Mouse (Mus musculus): ENCODE data around the gene Adora1.

The Adora1 gene

DNA sequence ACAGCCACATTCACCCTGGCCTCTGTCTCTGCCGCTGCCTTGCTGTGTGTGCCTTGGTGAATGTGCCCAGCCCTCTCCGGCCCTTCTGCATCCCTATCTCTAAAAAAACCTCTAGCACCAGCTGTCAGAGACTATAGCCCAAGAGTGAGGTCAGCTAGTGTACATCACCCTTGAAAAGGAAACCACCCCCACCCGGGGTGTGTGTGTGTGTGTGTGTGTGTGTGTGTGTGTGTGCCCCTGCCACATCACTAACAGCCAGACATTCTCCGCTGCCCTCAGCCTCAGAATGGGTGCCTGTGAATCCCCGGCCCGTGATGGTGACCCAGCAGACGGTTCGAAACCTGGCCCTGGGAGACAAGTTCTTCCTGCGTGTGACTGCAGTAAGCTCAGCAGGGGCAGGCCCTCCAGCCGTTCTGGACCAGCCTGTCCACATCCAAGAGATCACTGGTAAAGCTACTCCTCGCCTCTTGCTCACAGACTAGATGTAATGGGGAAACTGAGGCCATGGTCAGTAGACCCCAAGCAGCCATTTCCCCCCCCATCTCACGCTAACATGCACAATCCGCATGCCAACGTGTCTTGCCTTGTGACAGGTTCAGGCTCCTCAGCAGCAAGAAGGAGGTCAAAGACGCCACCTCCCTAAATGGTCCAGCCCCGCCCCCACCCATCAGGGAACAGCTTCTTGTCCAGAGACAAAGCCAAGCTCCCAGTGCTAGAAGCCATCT lies 40.8 kb downstream of the Adora1 start:
- TF ChIP-seq GATA4 (IDR thresholded peaks at IDR 0.05; ENCODE audit: insufficient replicate concordance, low read length): no peak

DNA sequence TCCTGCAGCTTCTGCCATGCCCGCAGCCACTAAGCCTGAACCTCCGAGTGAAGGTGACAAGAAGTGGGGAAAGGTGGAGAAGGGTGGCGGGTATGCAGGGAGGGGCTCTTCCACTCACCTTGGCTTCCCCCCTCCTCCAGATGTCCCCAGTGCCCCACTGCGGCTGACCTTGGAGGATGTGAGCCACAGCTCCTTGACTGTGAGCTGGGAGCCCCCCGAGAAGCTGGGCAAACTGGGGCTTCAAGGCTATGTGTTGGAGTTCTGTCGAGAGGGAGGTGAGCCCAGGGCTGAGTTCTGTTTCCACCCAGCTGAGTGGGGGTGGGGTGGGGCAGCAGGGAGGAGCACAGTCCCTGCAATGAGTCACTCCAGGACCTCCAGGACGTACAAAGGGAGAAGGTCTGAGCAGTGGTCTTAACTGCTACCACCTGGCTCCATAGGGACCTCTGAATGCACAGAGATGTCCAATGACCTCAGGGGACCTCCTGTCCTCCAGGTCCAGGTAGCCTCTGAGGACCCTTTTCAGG lies 41.5 kb downstream of the Adora1 start:
- no peak for TF ChIP-seq GATA4 (IDR thresholded peaks at IDR 0.05; ENCODE audit: insufficient replicate concordance, low read length)

DNA sequence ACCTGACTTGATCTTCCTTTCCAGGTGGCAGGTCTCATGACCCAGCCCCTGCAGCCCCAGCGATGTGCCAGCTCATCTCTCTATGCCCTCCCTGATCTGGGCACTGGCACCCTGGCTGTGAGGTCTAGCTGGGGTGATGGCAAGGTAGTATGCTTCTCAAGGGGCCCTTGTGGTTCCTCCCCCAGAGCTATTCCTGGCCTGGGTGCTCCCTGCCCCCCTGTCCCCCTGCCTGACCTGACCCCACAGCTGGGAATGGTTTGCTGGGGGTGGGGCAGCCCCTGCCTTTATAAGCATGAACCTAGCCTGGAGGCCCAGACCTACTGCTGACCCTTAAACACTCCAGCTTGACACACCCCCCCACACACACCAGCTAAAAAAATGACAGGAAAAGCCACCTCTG lies 42.1 kb downstream of the Adora1 start, which contains the start of gene Mybph:
TSS of gene Mybph (plus strand) at position 323 of the 400 bp plus-strand sequence.
- TF ChIP-seq GATA4 (IDR thresholded peaks at IDR 0.05; ENCODE audit: insufficient replicate concordance, low read length): no peak

DNA sequence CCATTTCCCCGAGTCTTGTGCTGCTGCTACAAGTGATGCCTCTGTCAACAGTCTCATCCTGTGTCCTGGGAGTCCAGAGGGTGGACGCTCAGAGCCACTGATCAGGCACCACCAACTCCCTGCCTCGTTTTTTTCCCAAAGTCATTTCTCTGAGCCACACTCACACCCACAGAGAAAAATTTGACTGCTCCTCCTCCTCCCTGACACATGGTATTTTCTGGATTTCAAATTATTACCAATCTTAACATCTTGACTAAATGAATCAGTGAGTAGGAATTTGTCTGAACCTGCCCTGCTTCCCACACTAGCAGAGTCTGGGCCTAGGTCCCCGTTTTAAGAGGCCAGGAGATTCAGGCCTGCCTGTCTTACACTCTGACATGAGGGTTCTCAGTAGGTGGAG lies 43.2 kb downstream of the Adora1 start:
- TF ChIP-seq GATA4 (IDR thresholded peaks at IDR 0.05; ENCODE audit: insufficient replicate concordance, low read length): no peak

DNA sequence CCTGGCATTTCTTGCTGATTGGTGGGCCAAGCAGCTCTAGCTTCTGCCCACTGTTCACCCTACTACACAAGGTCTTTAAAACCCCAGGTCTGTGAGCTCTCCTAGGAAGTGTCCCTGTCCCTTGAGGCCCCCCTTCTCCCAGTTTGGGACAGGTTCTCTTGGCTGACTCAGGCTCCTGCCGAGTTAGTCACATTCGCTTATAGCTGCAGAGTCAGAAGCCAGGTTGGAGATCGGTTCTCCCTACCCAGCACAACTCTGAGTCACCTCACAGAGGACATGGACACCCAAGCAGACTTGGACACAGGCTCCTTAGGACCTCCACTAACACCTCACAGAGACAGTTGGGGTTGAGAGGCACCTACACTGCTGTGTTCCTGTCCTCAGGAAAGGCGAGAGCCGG lies 44.0 kb downstream of the Adora1 start:
- no peak for TF ChIP-seq GATA4 (IDR thresholded peaks at IDR 0.05; ENCODE audit: insufficient replicate concordance, low read length)

DNA sequence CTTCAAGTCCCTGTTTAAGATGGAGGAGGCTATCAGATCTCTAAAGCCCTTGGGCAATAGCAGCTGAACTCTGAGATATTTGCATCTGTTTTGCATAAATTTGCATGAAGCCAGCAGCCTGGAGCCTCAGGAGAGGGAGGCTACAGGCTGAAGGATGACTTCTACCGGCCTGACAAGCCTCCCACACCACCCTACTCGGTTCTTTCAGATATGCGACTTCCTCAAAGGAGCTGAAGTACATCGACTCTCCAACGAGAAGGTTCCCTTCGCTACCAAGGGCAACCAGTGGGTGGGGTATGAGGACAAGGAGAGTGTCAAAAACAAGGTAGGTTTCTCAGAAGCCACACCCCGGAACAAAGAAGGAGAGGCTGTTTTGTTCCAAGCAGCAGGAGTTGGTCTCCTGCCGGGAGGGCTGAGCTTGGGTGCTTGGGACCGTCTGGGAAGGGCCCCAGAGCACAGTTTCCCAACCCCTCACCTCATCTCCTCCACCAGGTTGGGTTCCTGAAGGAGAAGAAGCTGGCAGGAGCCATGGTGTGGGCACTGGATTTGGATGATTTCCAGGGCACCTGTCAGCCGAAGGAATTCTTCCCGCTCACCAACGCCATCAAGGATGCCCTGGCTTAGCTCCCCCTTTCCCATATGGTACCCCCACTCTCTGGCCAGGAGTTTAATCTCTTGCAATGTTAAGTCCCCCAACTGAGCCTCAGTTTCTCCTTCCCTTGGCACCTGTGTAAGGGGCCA lies 46.1 kb downstream of the Adora1 start:
- no peak for TF ChIP-seq GATA4 (IDR thresholded peaks at IDR 0.05; ENCODE audit: insufficient replicate concordance, low read length)

DNA sequence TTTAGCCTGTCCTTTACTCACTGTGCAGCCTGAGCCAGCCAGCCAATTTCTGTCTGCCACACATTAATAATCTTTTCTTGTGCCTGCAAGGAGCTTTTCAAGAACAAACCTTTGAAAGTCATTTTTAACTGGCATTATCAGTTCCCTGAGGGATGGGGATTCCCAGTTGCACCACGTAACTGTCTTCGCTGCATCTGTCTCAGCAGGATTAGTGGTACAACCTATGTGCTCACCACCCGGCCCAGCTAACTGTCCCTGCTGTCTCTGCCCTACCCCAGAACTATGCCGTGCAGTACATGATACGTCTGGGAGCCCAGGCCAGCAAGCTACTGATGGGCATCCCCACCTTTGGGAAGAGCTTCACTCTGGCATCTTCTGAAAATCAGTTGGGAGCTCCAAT lies 47.0 kb downstream of the Adora1 start:
- no peak for TF ChIP-seq GATA4 (IDR thresholded peaks at IDR 0.05; ENCODE audit: insufficient replicate concordance, low read length)

DNA sequence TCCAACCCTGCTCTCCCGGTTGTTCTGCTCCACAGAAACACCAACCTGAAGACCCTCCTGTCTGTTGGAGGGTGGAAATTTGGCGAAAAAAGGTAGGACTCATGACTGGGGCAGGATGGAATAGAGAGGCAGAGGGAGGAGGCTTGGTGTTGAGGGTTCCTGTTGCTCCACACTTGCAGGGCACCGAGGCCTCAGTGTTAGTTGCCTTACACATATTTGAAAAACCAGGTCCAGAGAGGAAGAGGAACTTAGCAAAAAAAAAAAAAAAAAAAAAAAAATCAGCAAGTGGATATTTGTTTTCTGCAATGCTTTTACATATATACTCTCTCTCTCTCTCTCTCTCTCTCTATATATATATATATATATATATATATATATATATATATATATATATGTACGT lies 51.1 kb downstream of the Adora1 start:
- no peak for TF ChIP-seq GATA4 (IDR thresholded peaks at IDR 0.05; ENCODE audit: insufficient replicate concordance, low read length)

DNA sequence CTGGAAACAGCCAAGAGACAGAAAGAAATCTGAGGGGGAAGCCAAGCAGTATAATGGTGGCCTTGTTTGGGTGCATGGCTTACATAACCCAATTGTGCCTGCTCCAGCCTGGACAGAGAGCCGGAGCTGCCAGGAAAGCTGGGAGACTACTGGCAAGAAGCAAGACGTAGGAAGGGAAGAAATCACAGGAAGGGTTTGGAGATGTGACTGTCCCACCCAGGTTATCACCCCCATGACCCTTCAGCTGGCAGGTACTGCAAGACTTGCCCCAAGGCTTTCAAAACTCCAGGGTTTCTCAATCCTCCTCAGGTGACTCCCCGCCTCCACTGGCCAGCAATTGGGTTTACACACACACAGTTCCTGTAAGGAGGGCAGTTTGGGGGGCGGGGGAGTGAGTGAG lies 53.2 kb downstream of the Adora1 start, which contains the start of gene Chil1:
TSS of gene Chil1 (plus strand) at position 152 of the 400 bp plus-strand sequence.
- no peak for TF ChIP-seq GATA4 (IDR thresholded peaks at IDR 0.05; ENCODE audit: insufficient replicate concordance, low read length)

DNA sequence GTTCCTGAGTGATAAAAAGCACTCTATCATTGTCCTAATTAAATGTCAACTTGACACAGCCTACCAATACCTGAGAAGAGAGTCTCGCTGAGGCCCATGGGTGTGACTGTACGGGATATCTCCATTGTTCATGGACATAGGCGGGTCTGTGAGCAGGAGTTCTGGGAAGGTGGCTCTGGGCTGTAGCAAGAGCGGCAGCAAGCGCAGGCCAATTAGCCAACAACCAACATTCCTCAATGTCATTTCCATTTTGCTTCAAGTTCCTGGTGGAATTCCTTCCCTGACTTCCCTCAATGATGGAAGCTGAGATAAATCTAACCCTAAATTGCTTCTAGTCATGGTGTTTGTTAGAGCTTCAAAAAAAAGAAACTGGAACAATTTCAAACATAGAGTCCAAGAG lies 57.3 kb downstream of the Adora1 start:
- TF ChIP-seq GATA4 (IDR thresholded peaks at IDR 0.05; ENCODE audit: insufficient replicate concordance, low read length): no peak

DNA sequence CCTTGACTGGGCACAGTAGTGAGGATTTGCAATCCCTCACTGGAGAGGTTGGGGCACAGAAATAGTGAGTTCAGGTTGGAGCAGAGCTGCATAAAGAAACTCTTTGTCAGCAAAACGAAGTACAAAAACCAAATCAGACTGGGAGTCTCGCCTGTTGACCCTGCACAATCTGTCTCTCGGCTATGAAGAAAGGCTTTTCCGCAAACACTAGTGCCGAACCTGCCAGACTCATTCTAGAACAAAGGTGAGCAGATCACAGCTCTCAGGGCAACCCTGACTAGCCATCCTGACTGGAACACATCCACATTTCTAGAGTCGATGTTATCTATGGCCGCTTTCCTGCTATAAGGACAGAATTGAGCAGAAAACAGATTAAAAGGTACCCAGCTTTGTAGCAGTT lies 62.1 kb downstream of the Adora1 start:
- 0 out of 2 replicates have a peak, but pooled peaks have one; percentile 7 for TF ChIP-seq GATA4 (IDR thresholded peaks at IDR 0.05; ENCODE audit: insufficient replicate concordance, low read length)

DNA sequence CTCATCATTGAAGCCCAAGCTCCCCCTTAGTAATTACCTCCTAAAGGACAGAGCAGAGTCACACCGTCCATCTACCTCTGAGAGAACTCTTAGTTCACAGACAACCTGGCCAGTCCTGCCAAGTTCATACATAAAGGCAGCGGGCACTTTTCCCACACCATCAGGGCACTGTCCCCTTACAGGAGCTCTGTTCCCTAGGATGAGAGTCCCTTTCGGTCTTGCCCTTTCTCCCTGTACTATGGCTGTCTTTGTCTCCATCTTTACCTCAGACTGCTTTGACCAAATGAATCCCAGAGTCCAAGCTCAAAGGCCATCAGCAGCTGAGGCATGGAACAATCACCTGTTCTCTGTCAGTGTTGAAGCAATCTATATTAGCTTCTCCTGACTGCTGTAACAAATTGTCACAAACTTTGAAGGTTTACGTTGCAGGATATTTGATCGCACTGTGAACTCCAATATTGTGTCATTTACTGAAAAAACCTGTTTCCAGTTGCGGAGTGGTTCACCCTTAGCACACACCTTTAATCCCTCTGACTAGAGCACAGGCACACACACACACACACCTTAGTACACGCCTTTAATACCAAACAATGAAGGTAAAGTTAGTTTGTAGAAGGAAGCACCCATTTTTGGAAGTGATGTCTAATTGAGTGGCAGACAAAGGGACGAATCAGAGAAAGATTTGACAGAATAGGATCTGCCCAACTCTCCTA lies 66.1 kb downstream of the Adora1 start:
- TF ChIP-seq GATA4 (IDR thresholded peaks at IDR 0.05; ENCODE audit: insufficient replicate concordance, low read length): no peak

DNA sequence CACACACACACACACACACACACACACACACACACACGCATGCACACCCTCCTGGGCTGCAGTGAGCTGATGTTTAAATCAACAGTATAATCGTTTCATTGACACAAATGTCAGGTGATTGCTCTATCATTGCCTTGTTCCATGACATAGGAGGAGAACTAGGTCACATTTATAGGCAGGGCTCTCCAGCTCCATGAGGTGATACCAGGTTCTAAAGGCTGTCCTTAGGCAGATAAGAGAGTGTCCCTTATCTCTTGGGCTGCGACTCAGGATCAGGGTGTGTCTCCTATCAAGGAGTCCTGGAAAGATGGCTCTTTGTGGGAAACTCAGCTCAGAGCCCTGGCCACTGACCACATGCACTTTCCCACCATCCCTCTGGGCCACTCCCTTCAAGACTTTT lies 66.7 kb downstream of the Adora1 start:
- TF ChIP-seq GATA4 (IDR thresholded peaks at IDR 0.05; ENCODE audit: insufficient replicate concordance, low read length): no peak

DNA sequence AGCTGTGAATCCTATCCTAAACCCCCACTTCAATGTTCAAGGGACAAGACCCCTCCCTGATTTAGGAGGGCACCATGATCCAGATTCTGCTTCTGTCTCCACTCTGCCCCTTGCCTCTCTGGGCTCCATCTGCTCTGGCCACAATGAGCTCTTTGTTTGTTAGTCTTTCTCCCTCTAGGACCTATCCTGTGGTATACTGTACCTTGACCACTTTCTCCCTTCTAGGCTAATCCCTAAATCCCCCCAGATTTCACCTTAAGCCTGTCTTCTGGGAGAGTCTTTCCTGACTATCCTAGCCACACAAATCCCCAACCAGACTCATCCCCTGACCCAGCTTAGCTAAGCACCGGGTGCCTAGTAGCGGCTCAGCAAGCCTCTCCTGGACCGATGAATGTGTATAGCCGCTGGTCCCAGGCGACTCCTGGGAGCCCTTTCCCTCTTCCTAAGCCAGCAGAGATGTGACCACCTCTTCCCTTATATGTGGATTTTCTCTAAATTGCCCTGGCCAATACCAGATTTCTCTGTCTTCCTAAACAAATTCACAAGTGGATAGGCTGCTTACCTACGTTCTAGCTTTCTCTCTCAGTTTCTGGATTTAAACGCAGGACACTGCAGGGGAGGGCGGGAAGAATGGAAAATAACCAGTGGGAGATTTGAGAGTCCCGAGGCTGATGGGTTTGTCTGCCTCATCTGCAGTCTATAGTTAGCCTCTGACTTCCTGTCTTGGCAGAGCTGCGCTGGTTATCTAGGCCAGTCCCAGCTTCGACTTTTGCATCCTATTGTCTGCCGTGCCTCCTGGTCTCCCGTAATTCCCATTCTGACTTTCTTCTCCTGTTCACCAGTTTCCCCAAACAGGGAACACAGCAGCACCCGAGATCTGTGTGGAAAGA lies 67.6 kb downstream of the Adora1 start:
- no peak for TF ChIP-seq GATA4 (IDR thresholded peaks at IDR 0.05; ENCODE audit: insufficient replicate concordance, low read length)

DNA sequence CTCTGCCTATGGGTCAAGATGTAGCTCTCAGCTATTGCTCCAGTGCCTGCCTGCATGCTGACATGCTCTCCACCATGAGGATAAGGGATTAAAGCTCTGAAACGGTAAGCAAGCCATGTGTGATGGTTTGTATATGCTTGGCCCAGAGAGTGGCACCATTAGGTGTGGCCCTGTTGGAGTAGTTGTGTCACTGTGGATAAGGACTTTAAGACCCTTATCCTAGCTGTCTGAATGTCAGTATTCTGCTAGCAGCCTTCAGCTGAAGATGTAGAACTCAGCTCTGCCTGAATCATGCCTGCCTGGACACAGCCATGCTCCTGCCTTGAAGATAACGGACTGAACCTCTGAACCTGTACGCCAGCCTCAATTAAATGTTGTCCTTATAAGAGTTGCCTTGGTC lies 68.7 kb downstream of the Adora1 start:
- TF ChIP-seq GATA4 (IDR thresholded peaks at IDR 0.05; ENCODE audit: insufficient replicate concordance, low read length): no peak
